Mouse (Mus musculus) heart, embryonic 11.5 days (tissue): ENCODE data around the gene Pak6. TPM values are rescaled to one million over a fixed set of nuclear protein-coding genes. Genes with fewer than 3 reads are reported as not detected.

ENCODE experiments used
- ATAC-seq: fragments of 200-750 bp; cut with Nextera tagmentation; replicated peaks from 2 replicates; pipeline ENCODE4 v1.8.0; 2017; ENCODE audit warnings: moderate library complexity; ENCODE audit not compliant: insufficient number of reproducible peaks, low FRiP score, low TSS enrichment
- H3K27ac ChIP-seq: fragments of 300-500 bp; sonication (generic); 2 replicates; pipeline ENCODE4 v1.5.1; 2014; ENCODE audit warnings: mild to moderate bottlenecking, low read depth, low read length
- H3K27me3 ChIP-seq: fragments of 300-500 bp; sonication (generic); 2 replicates; pipeline ENCODE4 v1.6.1; 2014; ENCODE audit warnings: mild to moderate bottlenecking, low read length, mixed read lengths; ENCODE audit not compliant: control insufficient read depth, insufficient read depth
- H3K36me3 ChIP-seq: fragments of 300-500 bp; sonication (generic); 2 replicates; pipeline ENCODE4 v1.6.1; 2014; ENCODE audit warnings: mild to moderate bottlenecking, low read length, moderate library complexity, mixed read lengths; ENCODE audit not compliant: control insufficient read depth, insufficient read depth
- H3K4me1 ChIP-seq: fragments of 300-500 bp; sonication (generic); 2 replicates; pipeline ENCODE4 v1.6.1; 2014; ENCODE audit warnings: low read length; ENCODE audit not compliant: control insufficient read depth, insufficient read depth
- H3K4me2 ChIP-seq: fragments of 300-500 bp; sonication (generic); 2 replicates; pipeline ENCODE4 v1.6.1; 2014; ENCODE audit warnings: mild to moderate bottlenecking, moderate library complexity
- H3K4me3 ChIP-seq: fragments of 300-500 bp; sonication (generic); 2 replicates; pipeline ENCODE4 v1.5.1; 2014; ENCODE audit warnings: low read depth, low read length
- H3K9ac ChIP-seq: fragments of 300-500 bp; sonication (generic); 2 replicates; pipeline ENCODE4 v1.6.1; 2014; ENCODE audit warnings: mild to moderate bottlenecking, low read depth, low read length, moderate library complexity
- H3K9me3 ChIP-seq: fragments of 300-500 bp; sonication (generic); replicated peaks from 2 replicates; pipeline ENCODE4 v1.6.1; 2016; ENCODE audit warnings: low read length; ENCODE audit not compliant: control insufficient read depth
- WGBS: fragments of 180-500 bp; shearing (Covaris S2); extraction: QIAGEN DNeasy Blood & Tissue Kit; methylation state at CpG from one replicate; pipeline ENCODE4 v1.1.7; 2014; ENCODE audit not compliant: insufficient replicate concordance; 5-methylcytosine and 5-hydroxymethylcytosine counted together
- polyA plus RNA-seq: library from polyadenylated mRNA; unstranded; fragments of >200 nt; fragmentation: Nextera tagmentation; extraction: Ambion mirVana; gene quantifications from 2 replicates; pipeline ENCODE4 v1.2.1, GENCODE M21; 2014

Pak6 gene
- polyA plus RNA-seq, 1 experiment from 2014 or later = 3.0 TPM

GRCm38 (mm10) chr2:118697311-118697877, 34.3 kb downstream of the Pak6 start:
- peaks cover 74% of the 10 kb centered on the region for H3K27me3 ChIP-seq
- ATAC-seq = no peak

DNA sequence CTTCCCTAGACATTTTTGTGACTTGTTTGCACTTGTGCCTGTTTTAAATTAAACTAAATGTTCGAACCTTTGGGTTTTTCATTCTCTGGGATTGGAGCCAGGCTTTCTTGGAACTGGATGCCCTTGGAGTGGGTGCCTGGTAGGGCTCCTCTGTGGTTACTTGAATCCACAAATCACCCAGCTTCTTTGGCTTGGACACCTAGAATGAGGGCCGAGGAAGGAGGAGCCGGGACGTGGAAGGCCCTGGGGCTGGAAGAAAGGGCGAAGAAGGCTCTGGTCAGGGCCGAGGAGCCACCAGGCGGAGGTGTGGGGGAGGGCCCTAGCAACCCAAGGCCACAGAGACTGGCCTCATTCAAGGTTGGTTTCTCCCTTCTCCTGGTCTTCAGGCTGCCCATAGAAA, 34.9 kb downstream of the Pak6 start:
- WGBS = 47% methylated on average over 7 of the region's 7 CpGs
- no peak overlapping the region for H3K4me2 ChIP-seq
- H3K4me3 ChIP-seq = no peak overlapping the region
- H3K36me3 ChIP-seq = no peaks in the 10 kb centered on the region
- peaks cover 79% of the 10 kb centered on the region for H3K27me3 ChIP-seq
- H3K27ac ChIP-seq = no peak overlapping the region
- peaks cover 25% of the 10 kb centered on the region for H3K4me1 ChIP-seq
- no peaks in the 10 kb centered on the region for H3K9me3 ChIP-seq
- ATAC-seq = no peak
- no peak overlapping the region for H3K9ac ChIP-seq

More at GRCm38 (mm10) chr2:118697311-118697877, 34.3 kb downstream of the Pak6 start:
- Histone ChIP-seq H3K4me1 (peaks cover 21% of the 10 kb centered on the region), H3K9ac (no peak overlapping the region), H3K36me3 (no peaks in the 10 kb centered on the region), H3K4me3 (no peak overlapping the region), H3K9me3 (no peaks in the 10 kb centered on the region), H3K4me2 (no peak overlapping the region), H3K27ac (no peak overlapping the region)
- WGBS = 31% methylated on average over 5 of the region's 5 CpGs

DNA sequence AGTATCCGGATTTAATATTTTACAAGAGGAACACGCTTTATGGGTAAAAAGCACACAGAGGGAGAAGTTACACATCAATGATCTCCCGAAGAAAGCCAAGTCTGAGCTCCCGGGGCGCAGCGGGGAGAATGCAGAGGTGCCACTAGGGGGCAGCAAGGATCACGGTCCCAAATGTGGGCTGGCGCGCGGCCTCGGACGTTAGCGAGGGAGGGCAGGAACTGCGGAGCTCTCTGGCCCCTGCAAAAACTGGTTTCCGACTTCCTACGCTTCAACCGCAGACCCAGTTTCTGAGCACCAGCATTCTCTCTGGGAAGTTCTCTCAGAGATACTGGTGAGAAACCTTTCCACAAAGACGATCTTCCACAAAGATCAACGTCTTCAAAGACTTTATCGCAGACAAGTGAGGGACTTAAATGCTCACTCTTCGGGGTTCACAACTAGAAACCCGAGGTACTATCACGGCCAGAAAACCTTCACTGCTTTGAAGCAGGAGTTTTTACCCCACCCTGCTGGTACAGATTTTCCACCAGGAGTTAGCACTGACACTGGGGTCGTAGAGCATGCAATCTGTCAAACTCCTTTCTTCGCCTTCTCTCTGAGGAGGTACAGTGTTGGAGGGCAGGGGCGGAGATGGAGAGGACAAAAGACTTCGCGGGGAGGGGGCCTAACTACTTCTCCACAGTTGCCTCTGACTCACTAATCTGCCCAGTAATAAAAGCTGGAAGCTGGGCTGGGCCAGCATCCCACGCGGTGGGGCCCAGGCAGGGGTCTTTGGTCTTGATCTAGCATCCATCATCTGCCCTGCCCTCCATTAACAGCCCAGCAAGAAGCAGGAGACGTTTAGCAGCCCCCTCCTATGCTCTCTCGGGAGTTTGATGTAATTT, 37.3 kb downstream of the Pak6 start:
- Histone ChIP-seq H3K9ac (0 out of 2 replicates have a peak overlapping the region, but pooled peaks have one; percentile 4), H3K36me3 (no peaks in the 10 kb centered on the region), H3K27me3 (peaks cover 84% of the 10 kb centered on the region), H3K4me2 (peak overlapping the region; percentile 63), H3K4me1 (peaks cover 40% of the 10 kb centered on the region), H3K4me3 (peak overlapping the region; percentile 25), H3K27ac (no peak overlapping the region), H3K9me3 (no peaks in the 10 kb centered on the region)
- 2% methylated on average over 32 of the region's 32 CpGs for WGBS
- 0 out of 2 replicates have a peak, but pooled peaks have one; percentile 44 for ATAC-seq

- Histone ChIP-seq H3K9ac (no peak overlapping the region), H3K27me3 (peaks cover 86% of the 10 kb centered on the region), H3K4me1 (peaks cover 43% of the 10 kb centered on the region), H3K4me2 (peak overlapping the region; percentile 63), H3K4me3 (0 out of 2 replicates have a peak overlapping the region, but pooled peaks have one; percentile 25), H3K36me3 (no peaks in the 10 kb centered on the region), H3K9me3 (no peaks in the 10 kb centered on the region), H3K27ac (no peak overlapping the region)
- WGBS = 6% methylated on average over 5 of the region's 5 CpGs
- ATAC-seq = no peak
Measured at GRCm38 (mm10) chr2:118701161-118701560, 38.1 kb downstream of the Pak6 start.

DNA sequence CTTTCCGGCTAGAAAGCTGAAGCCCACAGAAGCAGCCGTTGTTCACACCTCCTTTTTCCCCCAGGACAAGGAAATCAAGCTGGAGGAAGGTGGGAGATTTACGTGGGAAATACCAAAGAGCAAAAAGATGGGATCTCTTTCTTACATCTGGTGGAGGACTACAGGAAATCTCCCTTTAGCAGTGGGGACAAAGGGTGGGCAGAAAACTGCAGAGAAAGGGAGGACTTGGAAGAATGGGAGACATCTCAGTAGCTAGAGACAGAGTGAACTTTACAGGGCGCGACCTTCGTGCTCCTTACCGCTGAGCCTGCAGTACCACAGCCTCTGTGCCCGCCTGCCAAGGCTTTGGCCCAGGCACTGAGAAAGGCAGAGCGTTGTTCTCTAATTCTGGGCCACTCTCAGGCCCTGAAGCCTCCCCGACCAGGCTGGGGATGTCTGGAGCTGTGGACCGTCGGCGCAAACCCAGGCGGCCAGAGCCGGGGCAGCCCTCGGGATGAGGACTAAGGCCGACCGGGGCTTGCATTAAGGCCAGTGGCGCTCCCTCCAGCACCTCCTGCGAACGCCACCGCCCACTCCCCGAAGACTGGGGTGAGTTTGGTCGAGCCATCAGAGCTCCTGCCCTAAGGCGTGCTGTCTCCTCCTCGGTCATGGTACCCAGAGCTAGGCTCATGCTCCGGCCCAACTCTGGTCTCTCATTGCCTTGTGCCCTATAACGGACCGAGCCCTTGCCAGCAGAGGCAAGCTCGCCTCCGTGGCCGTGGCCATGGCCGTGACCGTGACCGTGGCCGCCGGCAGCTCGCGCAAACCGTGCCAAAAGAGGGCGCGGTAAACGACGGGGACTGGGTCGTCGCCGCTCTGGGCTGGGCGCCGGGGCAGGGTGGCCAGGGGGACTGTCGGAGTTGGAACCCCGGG, 39.1 kb downstream of the Pak6 start:
- H3K36me3 ChIP-seq = no peaks in the 10 kb centered on the region
- peak overlapping the region; percentile 24; the same call in 1 of the 2 replicates for H3K9ac ChIP-seq
- 3% methylated on average over 49 of the region's 51 CpGs for WGBS
- no peaks in the 10 kb centered on the region for H3K9me3 ChIP-seq
- H3K4me3 ChIP-seq = peak overlapping the region; percentile 48
- H3K27ac ChIP-seq = no peak overlapping the region
- H3K4me1 ChIP-seq = peaks cover 43% of the 10 kb centered on the region
- peak overlapping the region; percentile 86 for H3K4me2 ChIP-seq
- 0 out of 2 replicates have a peak, but pooled peaks have one; percentile 3 for ATAC-seq
- H3K27me3 ChIP-seq = peaks cover 85% of the 10 kb centered on the region

- Histone ChIP-seq H3K9ac (peak overlapping the region; percentile 47), H3K27ac (no peak overlapping the region), H3K9me3 (no peaks in the 10 kb centered on the region), H3K4me2 (peak overlapping the region; percentile 86), H3K36me3 (no peaks in the 10 kb centered on the region), H3K4me1 (peaks cover 39% of the 10 kb centered on the region), H3K4me3 (peak overlapping the region; percentile 48), H3K27me3 (peaks cover 88% of the 10 kb centered on the region)
- ATAC-seq = peak; percentile 44; the same call in 1 of the 2 replicates
- under 1% methylated on average over 85 of the region's 93 CpGs for WGBS
Measured at GRCm38 (mm10) chr2:118702883-118703761, 40.0 kb downstream of the Pak6 start.

- Histone ChIP-seq H3K4me1 (peaks cover 39% of the 10 kb centered on the region), H3K9ac (peak within 1 kb of the TSS; percentile 47; the same call in 1 of the 2 replicates), H3K4me3 (peak within 1 kb of the TSS; percentile 48), H3K27me3 (peaks cover 93% of the 10 kb centered on the region), H3K9me3 (no peaks in the 10 kb centered on the region), H3K36me3 (no peaks in the 10 kb centered on the region), H3K4me2 (peak within 1 kb of the TSS; percentile 86), H3K27ac (no peak within 1 kb of the TSS)
- WGBS = 2% methylated on average over 49 of the region's 50 CpGs
- no peak for ATAC-seq
Measured at GRCm38 (mm10) chr2:118703913-118704730, 41.0 kb downstream of the Pak6 start, which contains the start of gene Ankrd63. TSS of gene Ankrd63 (minus strand) at chr2:118703963.
